Mouse (Mus musculus) erythroid progenitor cell, adult 5-6 weeks (primary cell): ENCODE measurements around the gene Itga11. TPM values are rescaled to one million over a fixed set of nuclear protein-coding genes. Genes with fewer than 3 reads are reported as not detected.
"Not testable (repeated sequence)": the region's sequence is repeated elsewhere in the genome, so short reads cannot be mapped to it uniquely, and the experiment has no call there.

Source experiments
- ATAC-seq: replicated peaks from 2 replicates; pipeline ENCODE4 v1.8.0; 2016; ENCODE audit warnings: moderate number of reproducible peaks, mild to moderate bottlenecking, moderate TSS enrichment, inconsistent platforms; ENCODE audit not compliant: poor library complexity, low FRiP score, severe bottlenecking
- total RNA-seq, 2 experiments: library from RNA; stranded (forward) in 1 of 2; stranded (reverse) in 1 of 2; fragments of 150-400 nt in 1 of 2; fragments of 186-747, 209-891 nt in 1 of 2; gene quantifications; 2 replicates each; pipeline versions ENCODE4 v1.2.3 to v1.2.4; 2015 to 2017; ENCODE audit warnings: low replicate concordance in 2 of 2

Gene Itga11
- total RNA-seq, 2 experiments from 2014 or later, result not detected

- no peak for ATAC-seq
Observed at GRCm38 (mm10) chr9:62750381-62750780, 72.8 kb downstream of the Itga11 start.

GRCm38 (mm10) chr9:62758288-62758687 lies 80.7 kb downstream of the Itga11 start:
- no peak for ATAC-seq

- ATAC-seq, result no peak
Observed at GRCm38 (mm10) chr9:62759601-62760000, 82.0 kb downstream of the Itga11 start.

- ATAC-seq, result no peak
Observed at GRCm38 (mm10) chr9:62763478-62763877, 85.9 kb downstream of the Itga11 start.

- ATAC-seq, result no peak
Observed at GRCm38 (mm10) chr9:62765346-62765745, 87.7 kb downstream of the Itga11 start.

- no peak for ATAC-seq
Observed at GRCm38 (mm10) chr9:62767464-62767863, 89.8 kb downstream of the Itga11 start.

GRCm38 (mm10) chr9:62768361-62768760 lies 90.7 kb downstream of the Itga11 start:
- no peak for ATAC-seq

- ATAC-seq, result no peak
Observed at GRCm38 (mm10) chr9:62772746-62773145, 95.1 kb downstream of the Itga11 start.

GRCm38 (mm10) chr9:62775464-62775863 lies 97.8 kb downstream of the Itga11 start:
- no peak for ATAC-seq

GRCm38 (mm10) chr9:62777461-62777860 lies 99.8 kb downstream of the Itga11 start:
- ATAC-seq, result peak; percentile 67; the same call in 1 of the 2 replicates

GRCm38 (mm10) chr9:62778721-62779120 lies 101.1 kb downstream of the Itga11 start:
- ATAC-seq, result no peak

- ATAC-seq, result no peak
Observed at GRCm38 (mm10) chr9:62781965-62782364, 104.3 kb downstream of the Itga11 start.

GRCm38 (mm10) chr9:62782976-62783781 lies 105.6 kb downstream of the Itga11 start:
- ATAC-seq, result no peak

- ATAC-seq, result no peak
Observed at GRCm38 (mm10) chr9:62784233-62784632, 106.6 kb downstream of the Itga11 start.

GRCm38 (mm10) chr9:62786721-62787120 lies 109.1 kb downstream of the Itga11 start:
- ATAC-seq, result no peak

GRCm38 (mm10) chr9:62789856-62790255 lies 112.2 kb downstream of the Itga11 start:
- no peak for ATAC-seq

GRCm38 (mm10) chr9:62799218-62799617 lies 121.6 kb downstream of the Itga11 start:
- not testable (repeated sequence) for ATAC-seq

GRCm38 (mm10) chr9:62810095-62810494 lies 132.5 kb downstream of the Itga11 start:
- ATAC-seq, result no peak

- peak; percentile 81 for ATAC-seq
Observed at GRCm38 (mm10) chr9:62810543-62811515, 133.2 kb downstream of the Itga11 start.

GRCm38 (mm10) chr9:62811516-62812121 lies 134.0 kb downstream of the Itga11 start, which contains the start of gene Fem1b:
TSS of gene Fem1b (minus strand) at chr9:62811934.
- ATAC-seq, result peak; percentile 84
